9 mouse cellular contexts compared by ENCODE assay signal in genomic region chr11:6187878-6188277, GRCm38 (mm10). TPM values are rescaled to one million over a fixed set of nuclear protein-coding genes. Genes with fewer than 3 reads are reported as not detected.
DNase-seq lines count a peak whose midpoint lies in the region; ATAC-seq and TF ChIP-seq lines count a peak whose summit lies in the region.
"Had no signal": no experiment of that assay in that cellular context is flagged by ENCODE, and none has a peak within 500 bp of the region (broad histone marks: within the 10 kb centered on the region; RNA-seq: fewer than 3 reads in every experiment).

No protein-coding gene starts in this region.

- no peak for TF ChIP-seq POLR2A in cerebellum, adult 2 months (IDR thresholded peaks at IDR 0.05; ENCODE audit: borderline replicate concordance, insufficient read depth, low read length)

- H3K4me1 ChIP-seq in cerebellum, adult 2 months (ENCODE audit: control insufficient read depth, insufficient read depth, low read length): peaks cover 7% of the 10 kb centered on the region
- H3K4me1 ChIP-seq in hindbrain, embryonic 11.5 days (replicated peaks; ENCODE audit: control insufficient read depth, insufficient read depth, low read length): no peaks in the 10 kb centered on the region

- TF ChIP-seq CTCF in cerebellum, adult 2 months (IDR thresholded peaks at IDR 0.05; ENCODE audit: borderline replicate concordance, insufficient read depth, low read depth, low read length): peak; percentile 99

- peak; percentile 90 for DNase-seq in Muller cell, postnatal 12 days (ENCODE audit: inconsistent ontology term)
- peak; percentile 95 to 98 for DNase-seq in cerebellum, adult 2 months
- peak; percentile 92 for DNase-seq in hindbrain, embryonic 11.5 days (ENCODE audit: low spot score)
- peak; percentile 99 for DNase-seq in layer of hippocampus, adult 9-10 months (ENCODE audit: low spot score)
- DNase-seq in lung, postnatal 25 days (ENCODE audit: low spot score): peak; percentile 92
- peak; percentile 88 for DNase-seq in retina, postnatal 7 days (ENCODE audit: low read depth, low spot score)
- DNase-seq in urinary bladder, adult 2 months (ENCODE audit: low spot score): peak; percentile 53

- no peak overlapping the region for H3K4me2 ChIP-seq in hindbrain, embryonic 11.5 days (replicated peaks; ENCODE audit: low read depth, low read length)

- no peaks in the 10 kb centered on the region for H3K9me3 ChIP-seq in hindbrain, embryonic 11.5 days (ENCODE audit: control insufficient read depth, low read length)

- no peak overlapping the region for H3K4me3 ChIP-seq in cerebellum, adult 2 months (replicated peaks; ENCODE audit: insufficient read depth, low read depth, low read length)
- no peak overlapping the region for H3K4me3 ChIP-seq in hindbrain, embryonic 11.5 days (ENCODE audit: low read depth, low read length)
- H3K4me3 ChIP-seq: myocyte had no signal

- 0 out of 2 replicates have a peak, but pooled peaks cover under 1% of the 10 kb centered on the region for H3K36me3 ChIP-seq in hindbrain, embryonic 11.5 days (ENCODE audit: control insufficient read depth, insufficient read depth, low read length)

- H3K27ac ChIP-seq in cerebellum, adult 2 months (ENCODE audit: insufficient read depth, low read length): peak overlapping the region; percentile 58; the same call in 1 of the 2 replicates
- H3K27ac ChIP-seq in hindbrain, embryonic 11.5 days (ENCODE audit: low read depth, low read length): no peak overlapping the region

- H3K27me3 ChIP-seq in cerebellum, adult 2 months (ENCODE audit: control insufficient read depth, insufficient read depth, low read length): no peaks in the 10 kb centered on the region
- no peaks in the 10 kb centered on the region for H3K27me3 ChIP-seq in hindbrain, embryonic 11.5 days (ENCODE audit: control insufficient read depth, insufficient read depth, low read length)

- H3K9ac ChIP-seq in hindbrain, embryonic 11.5 days (ENCODE audit: low read depth, low read length): no peak overlapping the region

- peak; percentile 74 for ATAC-seq in frontal cortex, adult (ENCODE audit: low TSS enrichment)
- 0 out of 2 replicates have a peak, but pooled peaks have one; percentile 47 for ATAC-seq in hindbrain, embryonic 11.5 days (ENCODE audit: low FRiP score)

- 0% methylated on average over 2 of the region's 2 CpGs for WGBS in cerebellum, adult 2 months
- 12% methylated on average over 2 of the region's 2 CpGs for WGBS in hindbrain, embryonic 11.5 days

RNA-seq across cellular contexts. Expression of gene A730071L15Rik, which starts 12.0 kb away (rescaled TPM):
- 0.15 and 0.16 TPM in 2 replicates for polyA plus RNA-seq in cerebellum, adult 2 months (2012; rRNA removed)
- polyA plus RNA-seq in hindbrain, embryonic 11.5 days (2014; fragmentation: Nextera tagmentation; extraction: Ambion mirVana): 0.43 and 1.2 TPM in 2 replicates
- polyA plus RNA-seq in urinary bladder, adult 2 months (2012; rRNA removed): 0.31 and 0.32 TPM in 2 replicates

RNA-seq across cellular contexts. Expression of gene Nudcd3, which starts 12.3 kb away (rescaled TPM):
- 91.5 and 96.0 TPM in 2 replicates for polyA plus RNA-seq in cerebellum, adult 2 months (2012; rRNA removed)
- 40.8 and 43.9 TPM in 2 replicates for polyA plus RNA-seq in hindbrain, embryonic 11.5 days (2014; fragmentation: Nextera tagmentation; extraction: Ambion mirVana)
- 49.9 and 57.6 TPM in 2 replicates for polyA plus RNA-seq in urinary bladder, adult 2 months (2012; rRNA removed)

RNA-seq across cellular contexts. Expression of gene Npc1l1, which starts 42.1 kb away (rescaled TPM):
- polyA plus RNA-seq in cerebellum, adult 2 months (2012; rRNA removed): 1.2 and 1.3 TPM in 2 replicates
- polyA plus RNA-seq in hindbrain, embryonic 11.5 days (2014; fragmentation: Nextera tagmentation; extraction: Ambion mirVana): not detected in 2 replicates
- 0.16 and 0.18 TPM in 2 replicates for polyA plus RNA-seq in urinary bladder, adult 2 months (2012; rRNA removed)
